Mouse (Mus musculus): ENCODE results near the gene Gm2022. TPM values are rescaled to one million over a fixed set of nuclear protein-coding genes. Genes with fewer than 3 reads are reported as not detected.
"Not testable (repeated sequence)": the region's sequence is repeated elsewhere in the genome, so short reads cannot be mapped to it uniquely, and the experiment has no call there.

Gene Gm2022
- not detected for total RNA-seq (2022)

DNA sequence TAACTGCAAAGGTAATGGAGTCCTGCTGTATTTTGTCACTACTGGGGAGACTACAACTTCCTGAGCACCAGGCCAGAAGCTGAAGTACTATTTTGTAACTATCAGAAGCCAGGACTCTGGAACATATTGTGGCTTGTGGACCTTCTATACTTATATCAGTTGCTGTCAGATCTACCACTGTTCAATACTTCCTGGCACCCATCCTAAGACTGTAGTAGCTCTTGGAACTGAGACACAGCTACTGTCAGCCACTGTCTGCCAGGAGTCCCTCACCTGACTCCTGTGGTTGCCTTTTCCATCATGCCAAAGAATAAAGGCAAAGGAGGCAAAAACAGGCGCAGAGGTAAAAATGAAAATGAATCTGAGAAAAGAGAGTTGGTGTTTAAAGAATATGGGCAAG, at the start of gene Gm2022:
Gm2022 (plus strand) TSS at position 301 of the 400 bp plus-strand sequence.
- not testable (repeated sequence) for DNase-seq

GRCm38 (mm10) chr12:87850657-87851056, 44.5 kb upstream of the Gm2022 start:
- not testable (repeated sequence) for DNase-seq

GRCm38 (mm10) chr12:87856067-87856466, 39.1 kb upstream of the Gm2022 start:
- DNase-seq, result not testable (repeated sequence)

DNA sequence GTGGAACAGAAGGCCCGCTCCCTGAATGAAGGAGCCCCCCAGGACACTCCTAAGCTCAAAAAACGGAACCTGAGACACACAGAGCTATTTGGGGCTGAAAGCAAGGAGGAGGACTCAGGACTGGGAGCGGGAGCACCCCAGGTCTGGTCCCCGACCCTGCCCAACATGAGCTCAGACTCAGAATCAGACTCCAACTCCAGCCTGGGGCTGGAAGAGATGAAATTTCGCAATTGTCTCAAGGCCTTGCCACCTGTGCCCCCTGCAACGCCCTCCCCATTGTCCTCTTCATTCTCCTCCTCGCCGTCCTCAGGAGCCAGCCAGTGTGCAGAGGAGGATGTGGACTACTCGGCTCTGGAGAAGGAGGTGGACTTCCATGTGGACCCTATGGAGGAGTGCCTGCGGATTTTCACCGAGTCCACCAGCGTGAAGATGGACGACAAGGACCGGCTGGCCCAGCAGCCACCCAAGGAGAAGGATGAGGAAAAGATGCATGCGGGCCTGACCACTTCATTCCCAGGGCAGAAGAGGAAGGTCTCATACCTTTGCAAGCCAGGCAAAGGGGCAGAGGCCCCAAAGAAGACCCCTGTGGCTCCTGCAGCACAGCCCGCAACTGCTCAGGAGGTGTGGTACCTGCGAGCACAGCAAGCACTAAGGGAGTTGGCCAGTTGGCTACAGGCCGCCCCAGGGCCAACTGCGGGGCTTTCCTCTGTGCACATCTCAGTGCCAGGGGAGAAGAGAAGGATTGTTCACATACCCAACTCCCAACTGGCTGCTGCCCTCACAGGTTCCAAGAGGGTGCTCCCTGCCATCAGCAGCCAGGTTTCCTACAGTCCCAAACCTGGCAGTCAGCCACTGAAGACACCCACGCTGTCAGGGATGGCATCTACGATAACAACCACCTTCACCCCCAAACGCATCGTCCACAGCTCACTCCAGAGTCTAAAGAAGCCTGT, 33.2 kb upstream of the Gm2022 start:
- not testable (repeated sequence) for DNase-seq

DNA sequence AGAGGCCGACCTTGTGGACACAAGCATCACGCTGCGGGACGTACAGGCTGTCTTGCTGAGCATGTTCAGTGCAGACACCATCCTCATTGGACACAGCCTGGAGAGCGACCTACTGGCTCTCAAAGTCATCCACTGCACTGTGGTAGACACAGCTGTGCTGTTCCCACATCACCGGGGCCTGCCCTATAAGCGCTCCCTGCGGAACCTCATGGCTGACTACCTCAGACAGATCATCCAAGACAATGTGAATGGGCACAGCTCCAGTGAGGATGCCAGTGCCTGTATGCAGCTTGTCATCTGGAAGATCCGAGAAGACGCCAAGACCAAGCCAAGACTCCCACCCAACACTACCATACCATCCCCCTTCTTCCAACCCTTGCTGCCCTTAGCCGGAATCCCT, 31.5 kb upstream of the Gm2022 start:
- DNase-seq, result not testable (repeated sequence)

DNA sequence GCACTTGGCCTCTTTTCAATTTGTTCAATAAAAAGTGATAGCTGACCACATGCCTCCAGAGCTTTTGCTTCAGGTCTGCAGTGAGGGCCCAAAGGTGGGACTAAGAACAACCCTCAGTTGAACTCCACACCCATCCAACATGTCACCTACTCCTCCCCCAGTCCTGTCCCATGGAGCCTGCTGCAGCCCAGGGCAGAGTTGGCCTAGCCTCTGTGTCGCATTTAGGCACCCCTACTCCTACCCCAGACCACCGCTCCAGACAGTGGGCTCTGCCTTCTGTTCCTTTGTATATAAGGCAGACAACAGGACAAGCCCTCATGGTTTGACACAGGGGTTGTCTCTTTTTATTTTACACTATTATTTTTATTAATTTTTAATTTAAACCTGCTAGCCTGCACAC, 31.1 kb upstream of the Gm2022 start:
- not testable (repeated sequence) for DNase-seq

- not testable (repeated sequence) for DNase-seq
These were observed 21.4 kb upstream of the Gm2022 start, which contains the start of gene Gm2016 for GRCm38 (mm10) chr12:87873772-87874171. Gm2016 (plus strand) TSS chr12:87874072.

DNA sequence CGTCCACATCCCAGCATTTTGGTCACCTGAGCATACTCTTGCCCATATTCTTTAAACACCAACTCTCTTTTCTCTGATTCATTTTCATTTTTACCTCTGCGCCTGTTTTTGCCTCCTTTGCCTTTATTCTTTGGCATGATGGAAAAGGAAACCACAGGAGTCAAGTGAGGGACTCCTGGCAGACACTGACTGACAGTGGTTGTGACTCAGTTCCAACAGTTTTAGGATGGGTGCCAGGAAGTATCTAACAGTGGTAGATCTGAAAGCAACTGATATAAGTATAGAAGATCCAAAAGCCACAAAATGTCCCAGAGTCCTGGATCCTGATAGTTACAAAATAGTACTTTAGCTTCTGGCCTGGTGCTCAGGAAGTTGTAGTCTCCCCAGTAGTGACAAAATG, 24.6 kb downstream of the Gm2022 start, which contains the start of gene Gm2035:
Gm2035 (minus strand) TSS at position 137 of the 400 bp plus-strand sequence.
- not testable (repeated sequence) for DNase-seq

Other genes starting within 250 kb of the Gm2022 start
- not detected for gene Gm21319, start 119.6 kb upstream of the Gm2022 start, total RNA-seq (2022)
- not detected for gene Gm21936, start 99.9 kb upstream of the Gm2022 start, total RNA-seq (2022)
- not detected for gene BB287469, start 78.8 kb upstream of the Gm2022 start, total RNA-seq (2022)
- not detected for gene Gm2001, start 53.0 kb upstream of the Gm2022 start, total RNA-seq (2022)
- gene Gm2016, start 21.3 kb upstream of the Gm2022 start, total RNA-seq (2022), result not detected
- not detected for gene Gm2035, start 24.5 kb downstream of the Gm2022 start, total RNA-seq (2022)
- not detected for gene Gm2042, start 58.7 kb downstream of the Gm2022 start, total RNA-seq (2022)
- gene Gm2075, start 116.5 kb downstream of the Gm2022 start, total RNA-seq (2022), result not detected
- not detected for gene Gm6803, start 123.4 kb downstream of the Gm2022 start, total RNA-seq (2022)
- gene Gm2056, start 131.6 kb downstream of the Gm2022 start, total RNA-seq (2022), result not detected
- gene Gm16368, start 188.3 kb downstream of the Gm2022 start, total RNA-seq (2022), result not detected